Mouse (Mus musculus) frontal cortex, postnatal 36 days (tissue): ENCODE data around the gene Ghrh.

ENCODE experiments used
- DNase-seq, 2 experiments: peaks; one replicate each; pipeline ENCODE4 v3.0.0; 2022; ENCODE audit warnings: low spot score in 2 of 2

Gene Ghrh

GRCm38 (mm10) chr2:157349121-157349778 is 1.9 kb upstream of the Ghrh start:
- DNase-seq, result peak in 1 of 2 experiments; percentile 34

- DNase-seq, result no peak
Observed at GRCm38 (mm10) chr2:157343337-157343736, 4.0 kb downstream of the Ghrh start.

- DNase-seq, result no peak
Observed at GRCm38 (mm10) chr2:157342328-157342926, 4.9 kb downstream of the Ghrh start.

- DNase-seq, result peak; percentile 76 to 80
Observed at GRCm38 (mm10) chr2:157341554-157342270, 5.6 kb downstream of the Ghrh start.

- peak; percentile 54 to 62 for DNase-seq
Observed at GRCm38 (mm10) chr2:157340221-157340741, 7.0 kb downstream of the Ghrh start.

DNA sequence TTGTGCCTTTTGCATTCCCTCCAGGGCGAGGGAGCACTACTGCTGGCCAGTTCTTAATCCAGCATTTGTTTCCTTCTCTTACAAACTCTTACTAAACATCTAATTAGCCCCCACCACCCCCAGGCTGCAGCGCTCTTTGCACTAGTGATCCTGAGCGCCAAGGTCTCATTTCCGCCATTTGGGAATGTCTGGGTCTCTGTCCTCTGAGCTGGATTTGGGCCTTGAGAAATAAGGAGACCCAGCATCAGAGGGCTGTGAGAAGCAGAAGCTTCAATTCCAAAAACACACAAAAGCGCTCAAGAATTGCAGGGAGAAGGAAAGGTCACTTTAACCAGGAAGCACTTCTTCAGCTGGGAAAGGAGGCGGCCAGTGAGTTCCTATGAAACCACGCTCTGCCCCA is 7.8 kb downstream of the Ghrh start:
- DNase-seq, result no peak

DNA sequence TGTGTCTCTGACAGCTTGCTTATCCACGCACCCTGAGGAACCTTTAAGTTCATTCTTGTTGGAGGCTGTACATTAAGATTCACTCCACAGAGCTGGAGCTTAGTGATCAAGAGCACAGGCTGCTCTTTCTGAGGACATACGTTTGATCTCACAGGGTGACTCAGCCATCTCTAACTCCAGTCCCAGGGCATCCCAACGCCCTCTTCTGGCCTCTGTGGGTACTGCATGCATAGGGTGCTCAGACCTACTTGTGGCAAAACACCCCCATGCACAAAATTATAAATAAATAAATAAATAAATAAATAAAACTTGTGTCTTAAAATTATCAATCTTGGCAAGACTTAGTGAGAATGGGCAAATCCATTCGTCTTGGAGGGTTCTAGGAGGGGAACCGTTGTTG is 8.6 kb downstream of the Ghrh start:
- DNase-seq, result peak in 1 of 2 experiments; percentile 53

GRCm38 (mm10) chr2:157332059-157332458 is 15.2 kb downstream of the Ghrh start:
- no peak for DNase-seq

GRCm38 (mm10) chr2:157328570-157328969 is 18.7 kb downstream of the Ghrh start:
- DNase-seq, result no peak

GRCm38 (mm10) chr2:157328106-157328505 is 19.2 kb downstream of the Ghrh start:
- DNase-seq, result no peak

DNA sequence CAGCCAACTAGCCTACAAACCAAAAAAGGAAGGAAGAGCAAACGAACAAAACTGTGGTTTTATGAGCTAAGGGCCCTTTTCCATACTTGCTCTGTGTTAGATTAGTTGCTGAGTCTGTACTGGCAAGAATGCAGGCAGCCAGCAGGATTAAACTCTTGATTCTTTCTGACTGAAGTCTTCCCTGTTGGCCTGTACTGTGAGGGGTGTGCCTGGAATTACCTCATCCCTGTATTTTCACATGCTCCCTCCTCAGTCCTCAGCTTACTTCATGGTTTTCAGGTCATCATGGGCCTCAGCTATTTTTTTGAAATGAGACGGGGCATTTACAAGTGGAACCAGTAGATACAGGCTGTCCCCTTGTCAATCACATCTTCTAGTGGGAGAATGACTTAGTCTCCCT is 22.1 kb downstream of the Ghrh start:
- no peak for DNase-seq

- no peak for DNase-seq
Observed at GRCm38 (mm10) chr2:157322029-157322766, 25.1 kb downstream of the Ghrh start.

GRCm38 (mm10) chr2:157320886-157321285 is 26.4 kb downstream of the Ghrh start:
- no peak for DNase-seq

- DNase-seq, result no peak
Observed at GRCm38 (mm10) chr2:157320135-157320534, 27.2 kb downstream of the Ghrh start.

DNA sequence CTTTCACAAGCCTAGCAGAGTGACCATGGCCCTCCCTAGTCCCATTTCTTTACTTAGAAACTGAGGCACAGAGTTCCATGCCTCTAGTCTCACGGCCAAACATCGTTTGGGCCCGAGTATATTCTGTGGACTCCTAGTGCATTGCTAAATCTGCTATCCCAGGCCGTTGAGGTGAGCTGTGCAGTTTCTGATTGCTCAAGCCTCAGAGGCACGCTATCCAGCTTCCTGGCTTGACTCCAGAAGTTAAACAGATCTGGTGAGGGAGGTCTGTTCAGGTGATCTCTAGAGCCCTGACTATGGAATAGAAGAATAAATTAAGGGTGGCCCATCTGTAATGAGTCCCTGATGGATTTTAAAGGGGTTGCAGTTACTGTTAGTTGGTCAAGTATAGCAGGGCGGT is 30.1 kb downstream of the Ghrh start:
- DNase-seq, result no peak

- DNase-seq, result no peak
Observed at GRCm38 (mm10) chr2:157316358-157316933, 30.9 kb downstream of the Ghrh start.

DNA sequence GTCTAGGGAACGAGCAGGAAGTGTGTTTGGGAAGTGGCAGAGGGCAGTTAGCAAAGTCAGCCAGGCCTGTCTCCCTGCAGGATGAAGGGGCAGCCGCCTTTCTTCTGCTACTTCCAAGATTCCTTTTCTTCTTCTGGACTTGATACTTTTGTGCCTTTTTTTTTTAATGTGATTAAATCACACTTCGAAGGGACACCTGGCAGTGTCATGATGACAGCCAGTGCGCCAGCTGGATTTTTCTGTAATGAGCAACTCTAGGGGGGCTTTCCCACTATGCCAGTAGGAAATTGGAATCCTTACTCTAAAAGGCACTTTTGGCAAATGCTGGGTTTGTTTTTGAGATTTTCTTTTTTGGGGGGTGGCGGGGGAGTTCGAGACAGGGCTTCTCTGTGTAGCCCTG is 31.8 kb downstream of the Ghrh start:
- DNase-seq, result no peak

GRCm38 (mm10) chr2:157314310-157314709 is 33.0 kb downstream of the Ghrh start:
- peak in 1 of 2 experiments; percentile 16 for DNase-seq

DNA sequence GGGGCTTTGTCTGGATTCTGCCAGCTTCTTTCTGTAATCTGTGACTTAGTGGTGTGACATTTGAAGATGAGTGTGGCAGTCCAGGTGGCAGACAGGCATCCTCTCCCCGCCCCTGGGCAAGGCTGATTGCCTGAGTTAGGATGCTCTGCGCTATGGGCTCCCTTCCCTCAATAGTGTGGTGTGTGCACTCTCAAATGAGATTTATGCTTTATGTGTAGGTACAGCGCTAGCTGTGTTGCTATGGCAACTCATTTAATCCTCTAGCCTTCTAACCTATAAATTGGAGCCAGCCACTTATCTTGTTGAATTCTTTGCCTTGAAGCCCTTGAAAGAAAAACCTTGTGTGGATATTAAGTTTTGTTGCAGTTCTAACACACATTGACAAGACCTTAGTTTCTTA is 33.6 kb downstream of the Ghrh start:
- peak in 1 of 2 experiments; percentile 11 for DNase-seq

DNA sequence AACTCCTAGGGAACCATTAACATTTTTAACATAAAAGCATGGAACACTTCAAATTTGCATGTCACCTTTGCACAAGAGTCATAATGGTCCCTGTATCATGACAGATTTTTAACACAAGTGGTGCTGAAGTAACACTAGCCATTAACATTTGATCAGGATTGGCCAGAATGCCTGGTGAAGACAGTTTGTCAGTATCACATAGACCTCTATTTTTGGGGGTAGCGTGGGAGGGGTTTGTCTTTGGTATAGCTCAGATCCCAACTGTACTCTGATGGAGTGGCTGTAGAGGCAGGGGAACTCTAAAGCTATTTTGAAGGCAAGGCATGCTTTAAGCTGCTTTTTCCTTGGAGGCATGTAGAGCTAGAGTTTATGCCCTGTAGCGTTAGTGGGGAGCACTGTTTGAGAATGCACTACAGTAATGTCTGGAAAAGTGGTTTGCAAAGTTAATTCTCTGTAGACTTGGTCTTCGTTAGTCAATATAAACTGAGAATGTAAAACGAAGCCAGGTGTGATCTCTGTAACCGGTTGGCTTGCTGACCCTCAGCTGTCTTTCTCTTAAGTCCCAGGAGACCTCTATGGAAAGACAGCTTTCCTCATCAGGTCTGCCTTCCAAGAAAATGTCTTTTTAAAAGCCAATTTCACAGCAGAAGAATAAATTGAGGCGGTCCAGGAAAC is 36.2 kb downstream of the Ghrh start:
- no peak for DNase-seq

DNA sequence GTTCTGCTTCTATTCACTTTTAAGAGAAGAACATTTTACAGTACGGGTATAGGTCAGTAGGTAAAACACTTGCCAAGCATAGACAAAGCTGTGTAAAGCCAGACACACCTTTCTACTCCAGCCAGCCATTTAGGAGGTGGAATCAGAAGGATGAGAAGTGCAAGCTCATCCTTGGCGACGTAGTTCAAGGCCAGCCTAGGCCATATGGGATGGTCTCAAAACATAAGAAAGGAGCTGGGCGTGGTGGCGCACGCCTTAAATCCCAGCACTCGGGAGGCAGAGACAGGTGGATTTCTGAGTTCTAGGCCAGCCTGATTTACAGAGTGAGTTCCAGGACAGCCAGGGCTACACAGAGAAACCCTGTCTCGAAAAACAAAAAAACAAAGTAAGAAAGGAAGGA is 37.7 kb downstream of the Ghrh start:
- no peak for DNase-seq
